Mouse (Mus musculus) heart, embryonic 16.5 days (tissue): ENCODE results near the gene Tysnd1. TPM values are rescaled to one million over a fixed set of nuclear protein-coding genes. Genes with fewer than 3 reads are reported as not detected.

Experiments
- ATAC-seq: fragments of 200-750 bp; cut with Nextera tagmentation; replicated peaks from 2 replicates; pipeline ENCODE4 v1.8.0; 2017; ENCODE audit warnings: moderate number of reproducible peaks; ENCODE audit not compliant: insufficient read depth, low FRiP score; ENCODE audit errors: extremely low read depth
- H3K27ac ChIP-seq: fragments of 300-500 bp; sonication (generic); 2 replicates; pipeline ENCODE4 v1.5.1; 2014; ENCODE audit warnings: mild to moderate bottlenecking, low read length, control low read depth, moderate library complexity
- H3K27me3 ChIP-seq: fragments of 300-500 bp; sonication (generic); 2 replicates; pipeline ENCODE4 v1.6.1; 2014; ENCODE audit warnings: low read length, mixed read lengths; ENCODE audit not compliant: control insufficient read depth, insufficient read depth
- H3K36me3 ChIP-seq: fragments of 300-500 bp; sonication (generic); 2 replicates; pipeline ENCODE4 v1.6.1; 2014; ENCODE audit not compliant: control insufficient read depth, insufficient read depth
- H3K4me1 ChIP-seq: fragments of 300-500 bp; sonication (generic); 2 replicates; pipeline ENCODE4 v1.6.1; 2014; ENCODE audit warnings: low read length, mixed read lengths; ENCODE audit not compliant: control insufficient read depth, insufficient read depth
- H3K4me2 ChIP-seq: fragments of 300-500 bp; sonication (generic); 2 replicates; pipeline ENCODE4 v1.6.1; 2014; ENCODE audit warnings: low read depth, mild to moderate bottlenecking, control low read depth, low read length
- H3K4me3 ChIP-seq: fragments of 300-500 bp; sonication (generic); 2 replicates; pipeline ENCODE4 v1.5.1; 2014; ENCODE audit warnings: mild to moderate bottlenecking, control low read depth, low read length
- H3K9ac ChIP-seq: fragments of 300-500 bp; sonication (generic); 2 replicates; pipeline ENCODE4 v1.6.1; 2014; ENCODE audit warnings: low read length, control low read depth
- H3K9me3 ChIP-seq: fragments of 300-500 bp; sonication (generic); replicated peaks from 2 replicates; pipeline ENCODE4 v1.6.1; 2016; ENCODE audit warnings: low read length; ENCODE audit not compliant: control insufficient read depth
- WGBS: fragments of 180-500 bp; shearing (Covaris S2); extraction: QIAGEN DNeasy Blood & Tissue Kit; methylation state at CpG from one replicate; pipeline ENCODE4 v1.1.7; 2014; 5-methylcytosine and 5-hydroxymethylcytosine counted together
- polyA plus RNA-seq: library from polyadenylated mRNA; unstranded; fragments of >200 nt; fragmentation: Nextera tagmentation; extraction: Ambion mirVana; gene quantifications from 2 replicates; pipeline ENCODE4 v1.2.1, GENCODE M21; 2015

Gene Tysnd1
- polyA plus RNA-seq, 1 experiment from 2014 or later, result 20.9 TPM

DNA sequence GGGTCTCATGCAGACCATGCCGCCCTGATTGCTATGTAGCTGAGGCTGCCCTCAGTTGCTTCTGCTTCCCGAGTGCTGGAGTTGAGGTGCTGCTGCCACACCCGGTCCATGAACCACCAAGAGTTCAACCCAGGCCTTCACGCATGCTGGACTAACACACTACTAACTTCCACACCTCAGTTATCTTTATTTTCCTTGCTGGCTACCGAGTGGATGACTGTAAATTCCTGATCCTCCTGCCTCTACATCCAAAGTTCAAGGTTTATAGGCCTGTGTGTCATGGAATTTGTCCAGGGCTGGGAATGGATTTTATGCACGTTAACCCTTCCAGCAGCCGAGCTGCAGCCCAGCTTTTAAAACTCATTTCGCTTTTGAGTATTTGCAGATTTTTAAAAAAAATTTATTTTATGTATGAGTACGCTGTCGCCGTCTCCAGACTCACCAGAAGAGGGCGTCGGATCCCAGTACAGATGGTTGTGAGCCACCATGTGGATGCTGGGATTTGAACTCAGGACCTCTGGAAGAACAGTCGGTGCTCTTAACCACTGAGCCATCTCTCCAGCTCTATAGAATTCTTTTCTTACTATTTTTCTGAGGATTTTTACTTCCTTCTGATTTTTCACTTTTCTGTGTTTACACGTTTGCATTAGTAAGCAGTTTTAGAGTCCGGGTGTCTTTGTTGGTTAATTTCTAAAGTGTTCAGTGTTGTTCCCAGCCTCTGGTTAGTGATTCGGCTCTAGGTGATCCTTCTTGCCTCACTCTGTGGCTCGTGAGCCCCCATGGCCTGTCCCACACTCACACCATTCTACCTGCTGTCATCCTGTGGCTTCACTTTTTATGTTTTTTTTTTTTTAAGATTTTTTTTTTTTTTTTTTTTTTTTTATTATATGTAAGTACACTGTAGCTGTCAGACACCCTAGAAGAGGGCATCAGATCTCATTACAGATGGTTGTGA is 38.1 kb upstream of the Tysnd1 start:
- 89% methylated on average over 18 of the region's 18 CpGs for WGBS
- Histone ChIP-seq H3K27ac (no peak overlapping the region), H3K4me1 (no peaks in the 10 kb centered on the region), H3K9me3 (no peaks in the 10 kb centered on the region), H3K4me3 (no peak overlapping the region), H3K36me3 (no peaks in the 10 kb centered on the region; the same call in 1 of the 2 replicates), H3K4me2 (no peak overlapping the region), H3K9ac (no peak overlapping the region), H3K27me3 (no peaks in the 10 kb centered on the region)
- no peak for ATAC-seq

DNA sequence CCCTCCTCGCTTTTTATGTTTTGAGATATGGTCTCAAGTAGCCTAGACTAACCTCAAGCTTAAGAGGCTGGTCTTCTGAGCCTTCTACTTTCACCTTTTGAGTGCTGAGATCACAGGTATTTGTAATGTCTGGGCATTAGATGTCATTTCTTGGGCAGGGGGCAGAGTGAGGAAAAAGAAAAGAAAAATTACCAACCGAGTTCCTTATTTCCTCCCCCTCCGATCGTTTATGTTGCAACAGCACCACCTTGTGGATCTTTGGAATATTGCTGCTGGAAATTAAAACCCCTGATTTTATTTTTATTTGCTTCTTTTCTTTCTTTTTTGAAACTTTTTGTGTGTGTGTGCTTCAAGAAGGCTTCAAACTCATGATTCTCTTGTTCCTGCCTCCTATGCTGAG is 37.3 kb upstream of the Tysnd1 start:
- WGBS, result 23% methylated on average over 4 of the region's 4 CpGs
- no peak overlapping the region for H3K4me3 ChIP-seq
- H3K4me1 ChIP-seq, result no peaks in the 10 kb centered on the region
- H3K27me3 ChIP-seq, result no peaks in the 10 kb centered on the region
- H3K9ac ChIP-seq, result no peak overlapping the region
- H3K36me3 ChIP-seq, result no peaks in the 10 kb centered on the region
- no peaks in the 10 kb centered on the region for H3K9me3 ChIP-seq
- ATAC-seq, result no peak
- H3K4me2 ChIP-seq, result no peak overlapping the region
- H3K27ac ChIP-seq, result no peak overlapping the region

DNA sequence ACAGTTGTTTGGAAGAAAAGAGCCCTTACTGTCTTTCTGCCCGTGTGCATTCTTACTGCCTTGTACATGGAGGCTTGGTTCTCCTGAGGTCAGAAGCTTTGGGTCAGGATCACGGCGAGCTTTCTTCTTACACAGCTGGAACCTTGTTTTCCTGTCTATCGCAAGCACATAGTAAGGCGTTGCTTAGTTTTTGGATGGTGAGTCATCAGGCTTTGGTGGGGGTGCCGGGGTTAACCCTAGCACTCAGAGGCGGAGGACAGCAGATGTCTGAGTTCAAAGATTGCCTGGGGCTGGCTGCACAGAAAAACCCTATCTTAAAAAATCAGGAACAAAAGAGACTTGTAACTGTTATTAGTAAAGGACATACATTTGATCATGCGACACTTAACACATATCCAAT is 33.4 kb upstream of the Tysnd1 start:
- no peaks in the 10 kb centered on the region for H3K9me3 ChIP-seq
- H3K27me3 ChIP-seq, result no peaks in the 10 kb centered on the region
- no peak for ATAC-seq
- WGBS, result 70% methylated on average over 8 of the region's 8 CpGs
- no peak overlapping the region for H3K4me2 ChIP-seq
- H3K4me1 ChIP-seq, result no peaks in the 10 kb centered on the region
- peaks cover 12% of the 10 kb centered on the region for H3K36me3 ChIP-seq
- no peak overlapping the region for H3K9ac ChIP-seq
- H3K4me3 ChIP-seq, result no peak overlapping the region
- H3K27ac ChIP-seq, result no peak overlapping the region

DNA sequence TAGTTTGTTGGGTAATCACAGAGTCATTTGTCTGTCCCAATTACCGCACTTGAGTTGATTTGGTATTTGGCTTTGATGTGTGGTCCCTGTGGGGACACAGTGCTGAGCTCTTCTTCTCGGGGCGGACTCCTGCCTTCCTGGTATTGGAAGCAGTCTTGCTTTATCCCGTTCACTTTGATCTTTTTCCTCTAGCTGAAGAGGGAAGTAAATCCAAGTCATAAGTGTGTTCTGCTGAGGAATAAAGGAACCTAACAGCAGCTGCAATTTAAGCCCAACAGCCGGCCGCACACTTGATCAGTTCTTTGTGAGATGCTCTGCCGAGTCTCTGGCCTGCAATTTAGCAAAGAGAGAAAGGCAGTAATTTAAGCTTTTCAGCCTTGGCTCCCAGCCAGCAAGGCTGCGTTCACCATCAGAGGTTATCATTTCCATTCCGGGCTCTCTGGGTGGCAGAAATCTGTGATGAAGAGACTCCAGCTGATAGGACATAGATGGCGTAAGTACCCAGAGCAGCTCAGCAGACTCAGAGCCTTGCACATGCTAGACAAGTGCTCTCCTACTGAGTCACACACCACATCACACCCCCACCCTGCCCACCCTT is 32.8 kb upstream of the Tysnd1 start:
- H3K4me1 ChIP-seq, result no peaks in the 10 kb centered on the region
- no peak overlapping the region for H3K4me3 ChIP-seq
- H3K36me3 ChIP-seq, result peaks cover 16% of the 10 kb centered on the region
- H3K27ac ChIP-seq, result no peak overlapping the region
- no peak for ATAC-seq
- no peaks in the 10 kb centered on the region for H3K9me3 ChIP-seq
- no peak overlapping the region for H3K9ac ChIP-seq
- no peak overlapping the region for H3K4me2 ChIP-seq
- 53% methylated on average over 10 of the region's 10 CpGs for WGBS
- no peaks in the 10 kb centered on the region for H3K27me3 ChIP-seq

DNA sequence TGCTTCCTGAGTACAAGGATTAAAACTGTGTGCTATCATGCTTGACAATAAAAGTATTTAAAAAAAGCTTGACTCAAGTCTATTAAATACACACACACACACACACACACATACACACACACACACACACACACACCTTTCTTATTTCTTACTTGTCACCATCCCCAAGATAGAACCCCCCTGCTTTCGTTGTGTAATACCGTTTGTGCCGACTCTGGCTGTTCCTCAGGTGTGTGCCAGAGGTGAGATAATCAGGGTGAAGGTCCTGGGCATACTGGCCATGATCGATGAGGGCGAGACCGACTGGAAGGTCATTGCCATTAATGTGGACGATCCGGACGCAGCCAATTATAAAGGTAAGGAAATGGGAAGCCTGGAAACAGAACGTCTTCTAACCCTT is 30.2 kb upstream of the Tysnd1 start:
- Histone ChIP-seq H3K27me3 (no peaks in the 10 kb centered on the region), H3K9ac (no peak overlapping the region), H3K27ac (no peak overlapping the region), H3K4me1 (no peaks in the 10 kb centered on the region), H3K4me2 (no peak overlapping the region), H3K9me3 (no peaks in the 10 kb centered on the region), H3K4me3 (no peak overlapping the region), H3K36me3 (peaks cover 30% of the 10 kb centered on the region)
- whole genome bisulfite sequencing, result 92% methylated on average over 10 of the region's 10 CpGs
- ATAC-seq, result no peak

DNA sequence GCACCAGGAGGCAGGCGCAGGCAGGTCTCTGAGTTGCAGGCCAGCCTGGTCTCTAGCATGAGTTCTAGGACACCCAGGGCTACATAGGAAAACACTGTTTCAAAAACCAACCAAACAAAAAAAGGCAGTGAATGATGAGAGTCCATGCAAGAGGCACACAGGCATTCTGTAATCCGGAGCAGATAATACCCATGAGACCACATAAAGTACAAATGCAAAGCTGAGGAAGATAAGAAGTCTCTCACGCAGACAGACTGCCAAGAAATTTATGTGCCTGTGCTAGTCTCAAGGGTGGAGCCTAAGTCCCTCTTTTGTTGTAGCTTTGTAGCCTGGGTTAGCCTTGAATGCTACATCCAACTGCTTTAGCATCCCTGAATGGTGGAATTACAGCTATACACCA is 29.7 kb upstream of the Tysnd1 start:
- H3K9ac ChIP-seq, result no peak overlapping the region
- H3K4me2 ChIP-seq, result no peak overlapping the region
- no peaks in the 10 kb centered on the region for H3K9me3 ChIP-seq
- H3K27me3 ChIP-seq, result no peaks in the 10 kb centered on the region
- no peaks in the 10 kb centered on the region for H3K4me1 ChIP-seq
- no peak overlapping the region for H3K4me3 ChIP-seq
- ATAC-seq, result no peak
- no peak overlapping the region for H3K27ac ChIP-seq
- peaks cover 35% of the 10 kb centered on the region for H3K36me3 ChIP-seq
- WGBS, result 58% methylated on average over 3 of the region's 3 CpGs

DNA sequence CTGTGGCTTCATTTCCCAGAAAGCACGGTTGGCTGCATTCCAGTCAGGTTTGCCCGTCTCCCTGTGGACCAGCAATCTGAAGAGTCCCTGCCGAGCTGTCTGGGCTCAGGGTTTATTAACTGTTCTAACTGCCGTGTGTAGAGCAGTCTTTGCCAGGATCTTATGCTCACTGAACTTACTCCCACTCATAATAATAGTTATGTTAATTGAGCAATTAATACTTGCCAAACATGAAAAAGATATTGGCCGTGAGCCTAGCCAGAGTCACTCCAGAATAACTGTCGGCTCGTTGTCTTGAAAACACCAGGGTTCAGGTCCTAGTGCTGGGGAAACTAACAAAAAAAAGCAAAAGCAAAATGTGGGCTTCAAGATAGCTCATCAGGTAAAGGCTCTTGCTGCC is 26.0 kb upstream of the Tysnd1 start:
- no peak overlapping the region for H3K4me2 ChIP-seq
- peaks cover 44% of the 10 kb centered on the region for H3K36me3 ChIP-seq
- no peaks in the 10 kb centered on the region for H3K27me3 ChIP-seq
- H3K4me3 ChIP-seq, result no peak overlapping the region
- H3K4me1 ChIP-seq, result no peaks in the 10 kb centered on the region
- no peak for ATAC-seq
- WGBS, result 82% methylated on average over 7 of the region's 7 CpGs
- H3K9ac ChIP-seq, result no peak overlapping the region
- H3K27ac ChIP-seq, result no peak overlapping the region
- H3K9me3 ChIP-seq, result no peaks in the 10 kb centered on the region

DNA sequence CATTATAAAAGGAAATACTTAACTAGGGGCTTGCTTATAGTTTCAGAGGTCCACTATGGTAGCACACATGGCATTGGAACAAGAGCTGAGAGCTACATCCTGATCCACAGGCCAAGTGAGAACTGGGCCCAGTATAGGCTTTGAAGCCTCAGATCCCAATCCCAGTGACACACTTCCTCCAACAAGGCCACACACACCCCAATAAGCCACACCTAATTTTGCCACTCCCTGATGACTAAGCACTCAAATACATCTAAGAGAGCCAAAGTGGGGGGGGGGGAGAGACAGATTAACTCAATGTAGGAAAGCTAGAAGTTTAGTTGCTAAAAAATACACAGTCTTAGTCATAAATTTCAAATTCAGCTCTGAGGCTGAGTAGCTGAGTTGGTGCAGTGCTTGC is 25.4 kb upstream of the Tysnd1 start:
- no peaks in the 10 kb centered on the region for H3K4me1 ChIP-seq
- H3K9ac ChIP-seq, result no peak overlapping the region
- H3K4me3 ChIP-seq, result no peak overlapping the region
- H3K27me3 ChIP-seq, result no peaks in the 10 kb centered on the region
- H3K36me3 ChIP-seq, result peaks cover 45% of the 10 kb centered on the region
- H3K9me3 ChIP-seq, result no peaks in the 10 kb centered on the region
- no peak overlapping the region for H3K4me2 ChIP-seq
- no peak overlapping the region for H3K27ac ChIP-seq
- ATAC-seq, result no peak

DNA sequence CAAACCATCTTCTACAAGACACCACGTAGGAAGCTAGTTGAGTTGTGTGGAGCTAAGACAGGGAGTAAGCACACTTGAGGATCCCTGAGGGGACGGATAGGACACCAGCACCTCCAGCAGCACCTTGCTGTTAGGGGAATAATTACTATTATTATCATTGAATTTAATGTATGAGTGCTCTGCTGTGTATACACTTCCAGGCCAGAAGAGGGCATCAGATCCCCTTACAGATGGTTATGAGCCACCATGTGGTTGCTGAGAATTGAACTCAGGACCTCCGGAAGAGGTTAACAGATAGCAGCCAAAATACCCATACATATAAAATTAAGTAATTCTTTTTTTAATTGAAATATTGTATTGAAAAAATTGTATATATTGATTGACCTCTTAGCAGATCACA is 24.6 kb upstream of the Tysnd1 start:
- H3K27ac ChIP-seq, result no peak overlapping the region
- no peaks in the 10 kb centered on the region for H3K4me1 ChIP-seq
- no peaks in the 10 kb centered on the region for H3K9me3 ChIP-seq
- no peak overlapping the region for H3K4me2 ChIP-seq
- H3K36me3 ChIP-seq, result peaks cover 43% of the 10 kb centered on the region
- H3K27me3 ChIP-seq, result no peaks in the 10 kb centered on the region
- ATAC-seq, result no peak
- H3K9ac ChIP-seq, result no peak overlapping the region
- no peak overlapping the region for H3K4me3 ChIP-seq
- 97% methylated on average over 3 of the region's 3 CpGs for WGBS
